Mouse (Mus musculus) liver, postnatal 0 days (tissue): ENCODE results near the gene Rspo3.

ENCODE experiments used
- CTCF ChIP-seq: sonication (generic); IDR thresholded peaks from 2 replicates; pipeline ENCODE4 v1.5.1; 2016; ENCODE audit warnings: antibody characterized with exemption, low read depth
- EP300 ChIP-seq: IDR thresholded peaks from 2 replicates; pipeline ENCODE4 v1.6.1; 2016; ENCODE audit warnings: antibody characterized with exemption, low read depth, mild to moderate bottlenecking

DNA sequence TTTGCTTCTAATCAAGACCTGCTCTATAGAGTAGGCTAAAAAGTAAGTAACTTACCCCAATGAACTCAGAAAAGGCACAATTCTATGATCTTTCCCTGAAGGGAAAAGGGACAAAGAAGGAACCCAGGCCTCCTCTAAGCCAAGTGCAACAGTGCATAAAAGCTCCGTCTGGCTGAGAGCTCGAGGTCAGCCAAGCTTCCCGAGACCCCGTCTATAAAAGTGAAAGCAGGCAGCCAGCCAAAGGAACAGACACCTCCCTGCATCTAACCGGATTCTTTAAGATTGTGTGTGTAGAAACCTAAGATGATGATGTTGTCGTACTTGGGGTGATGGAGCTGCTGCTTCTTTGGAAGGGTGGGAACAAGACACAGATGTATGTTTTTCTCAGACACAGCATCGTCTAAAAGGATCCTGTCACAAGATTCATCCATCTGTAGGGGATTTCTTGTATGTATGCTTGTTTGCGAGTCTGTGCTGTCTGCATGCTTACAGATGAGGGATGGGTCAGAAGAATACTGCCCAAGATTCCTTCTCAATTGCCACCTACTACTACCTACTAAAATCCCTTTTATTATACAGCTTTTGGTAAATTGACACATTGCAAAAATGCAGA lies 132.9 kb downstream of the Rspo3 start:
- no peak for TF ChIP-seq CTCF
- no peak for TF ChIP-seq EP300
